Mouse (Mus musculus): ENCODE data around the gene Olfr609. TPM values are rescaled to one million over a fixed set of nuclear protein-coding genes. Genes with fewer than 3 reads are reported as not detected.
"Not testable (repeated sequence)": the region's sequence is repeated elsewhere in the genome, so short reads cannot be mapped to it uniquely, and the experiment has no call there.

The Olfr609 gene
- total RNA-seq (2017) = not detected in 3 replicates

DNA sequence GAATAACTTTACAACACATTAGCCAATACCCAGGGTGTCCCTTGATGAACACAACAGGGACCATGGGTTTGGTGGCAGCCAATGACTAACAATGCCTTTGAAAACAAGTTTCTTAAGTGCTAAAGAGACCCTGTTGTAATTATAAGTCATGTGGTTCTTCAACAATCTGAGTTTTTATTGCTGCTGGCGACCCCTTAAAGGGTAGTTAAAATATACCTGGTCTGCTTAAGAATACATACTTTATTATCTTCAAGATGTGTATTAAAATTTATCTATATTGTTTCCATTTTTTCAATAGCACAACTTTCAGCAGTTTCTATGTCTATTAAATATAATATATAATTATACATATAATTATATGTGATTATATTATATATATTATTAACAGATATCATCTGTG lies at the start of gene Olfr609:
Gene Olfr609, minus strand, starts transcription at position 101 of the 400 bp plus-strand sequence.
- ATAC-seq (replicated peaks; ENCODE audit: insufficient number of reproducible peaks, low FRiP score, low TSS enrichment, poor library complexity, severe bottlenecking) = no peak

DNA sequence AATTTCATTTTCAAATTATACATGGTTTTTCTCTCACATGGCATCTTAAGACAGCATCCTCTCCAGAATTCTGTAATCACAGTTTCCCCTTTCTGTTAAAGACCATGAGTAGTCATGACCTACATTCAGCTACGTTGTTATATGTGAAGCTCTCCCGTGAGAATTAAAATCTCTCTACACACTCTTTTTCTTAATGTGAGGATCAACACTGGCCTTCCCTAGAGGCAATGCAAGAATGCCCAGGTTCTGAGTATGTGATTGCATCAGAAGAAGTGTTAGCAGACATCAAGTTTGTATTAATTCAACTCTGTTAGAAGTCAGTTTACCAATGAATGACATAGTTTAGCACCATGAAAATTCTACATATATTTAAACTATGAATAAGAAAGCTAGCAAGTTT lies 44.8 kb upstream of the Olfr609 start, which contains the start of gene Olfr612:
Gene Olfr612, minus strand, starts transcription at position 101 of the 400 bp plus-strand sequence.
- ATAC-seq (replicated peaks; ENCODE audit: insufficient number of reproducible peaks, low FRiP score, low TSS enrichment, poor library complexity, severe bottlenecking) = not testable (repeated sequence)

DNA sequence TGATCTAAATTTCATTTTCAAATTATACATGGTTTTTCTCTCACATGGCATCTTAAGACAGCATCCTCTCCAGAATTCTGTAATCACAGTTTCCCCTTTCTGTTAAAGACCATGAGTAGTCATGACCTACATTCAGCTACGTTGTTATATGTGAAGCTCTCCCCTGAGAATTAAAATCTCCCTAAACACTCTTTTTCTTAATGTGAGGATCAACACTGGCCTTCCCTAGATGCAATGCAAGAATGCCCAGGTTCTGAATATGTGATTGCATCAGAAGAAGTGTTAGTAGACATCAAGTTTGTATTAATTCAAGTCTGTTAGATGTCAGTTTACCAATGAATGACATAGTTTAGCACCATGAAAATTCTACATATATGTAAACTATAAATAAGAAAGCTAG lies 22.9 kb upstream of the Olfr609 start, which contains the start of gene Olfr611:
Gene Olfr611, minus strand, starts transcription at position 101 of the 400 bp plus-strand sequence.
- not testable (repeated sequence) for ATAC-seq (replicated peaks; ENCODE audit: insufficient number of reproducible peaks, low FRiP score, low TSS enrichment, poor library complexity, severe bottlenecking)

DNA sequence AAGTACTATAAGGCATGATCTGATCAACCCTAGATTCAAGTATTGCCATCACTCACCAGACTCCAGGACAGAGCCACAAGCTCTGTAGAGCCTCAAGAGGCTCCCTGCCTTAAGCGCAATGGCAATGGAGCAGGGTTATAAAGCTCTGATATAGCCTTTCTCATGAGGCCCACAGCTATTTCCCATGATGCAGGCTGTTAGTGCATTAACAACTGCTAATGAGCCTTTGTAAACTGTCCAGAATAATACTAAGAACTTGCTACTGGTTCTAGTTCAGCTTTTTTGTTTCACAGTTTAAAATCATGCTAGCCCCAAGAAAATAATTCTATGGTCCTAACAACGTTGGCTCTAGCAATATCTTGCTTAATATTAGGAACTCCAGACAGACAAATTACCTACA lies 14.2 kb upstream of the Olfr609 start, which contains the start of gene Olfr610:
Gene Olfr610, minus strand, starts transcription at position 101 of the 400 bp plus-strand sequence.
- ATAC-seq (replicated peaks; ENCODE audit: insufficient number of reproducible peaks, low FRiP score, low TSS enrichment, poor library complexity, severe bottlenecking) = no peak

DNA sequence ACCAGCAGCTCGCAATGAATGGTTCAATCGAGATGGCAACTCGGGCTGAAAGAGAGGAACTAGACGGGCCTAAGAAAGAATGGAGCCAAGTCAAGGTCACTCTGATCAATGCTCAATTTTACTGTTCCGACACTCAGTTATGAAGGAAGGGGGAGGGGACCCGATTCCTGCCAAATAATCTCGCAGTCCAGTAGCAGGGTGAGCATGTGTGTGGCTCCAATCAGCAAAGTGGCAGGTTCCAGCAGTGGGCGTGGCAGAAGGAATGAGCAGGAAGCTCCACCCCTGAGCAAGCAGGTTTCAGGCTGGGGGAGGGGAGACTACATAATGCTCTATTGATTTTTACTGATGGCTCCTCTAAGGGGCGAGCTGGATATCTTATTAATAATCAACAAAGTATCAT lies 20.8 kb downstream of the Olfr609 start:
- ATAC-seq (replicated peaks; ENCODE audit: insufficient number of reproducible peaks, low FRiP score, low TSS enrichment, poor library complexity, severe bottlenecking) = not testable (repeated sequence)

DNA sequence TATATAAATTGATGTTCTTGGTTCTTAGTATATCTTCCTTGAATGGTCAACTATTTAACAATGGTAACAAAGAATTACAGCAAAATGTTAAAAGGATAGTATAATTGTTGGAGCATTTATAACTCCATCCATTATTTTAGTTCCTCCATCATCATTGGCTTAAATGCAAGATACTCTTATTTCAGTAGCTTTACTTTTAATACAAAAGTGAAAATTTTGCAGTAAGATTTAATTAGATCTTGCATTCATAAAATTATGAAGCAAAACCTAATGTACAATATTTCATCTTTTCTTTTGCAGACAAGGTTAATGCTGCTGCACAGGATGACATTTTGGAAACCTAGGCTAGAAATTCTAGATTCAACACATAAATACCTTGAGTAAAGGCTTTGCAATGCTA lies 28.3 kb downstream of the Olfr609 start, which contains the start of gene Olfr608:
Gene Olfr608, plus strand, starts transcription at position 301 of the 400 bp plus-strand sequence.
- no peak for ATAC-seq (replicated peaks; ENCODE audit: insufficient number of reproducible peaks, low FRiP score, low TSS enrichment, poor library complexity, severe bottlenecking)

DNA sequence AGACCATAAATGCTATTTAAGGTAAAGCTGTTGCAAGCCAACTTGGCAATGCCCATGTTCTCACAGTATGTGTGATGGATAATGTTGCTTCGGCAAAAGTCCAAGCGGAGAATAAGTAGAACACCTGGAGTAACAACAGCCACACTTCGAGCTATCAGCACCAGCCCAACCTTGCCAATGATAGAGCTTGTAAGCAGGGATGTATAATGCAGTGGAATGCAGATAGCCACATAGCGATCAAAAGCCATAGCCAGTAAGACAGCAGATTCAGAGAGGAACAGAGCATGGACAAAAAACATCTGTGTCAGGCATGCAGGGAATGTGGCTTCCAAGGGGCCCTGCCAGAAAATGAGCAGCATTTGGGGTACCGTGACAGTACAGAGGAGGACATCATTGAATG lies 37.3 kb downstream of the Olfr609 start:
- ATAC-seq (replicated peaks; ENCODE audit: insufficient number of reproducible peaks, low FRiP score, low TSS enrichment, poor library complexity, severe bottlenecking) = no peak

DNA sequence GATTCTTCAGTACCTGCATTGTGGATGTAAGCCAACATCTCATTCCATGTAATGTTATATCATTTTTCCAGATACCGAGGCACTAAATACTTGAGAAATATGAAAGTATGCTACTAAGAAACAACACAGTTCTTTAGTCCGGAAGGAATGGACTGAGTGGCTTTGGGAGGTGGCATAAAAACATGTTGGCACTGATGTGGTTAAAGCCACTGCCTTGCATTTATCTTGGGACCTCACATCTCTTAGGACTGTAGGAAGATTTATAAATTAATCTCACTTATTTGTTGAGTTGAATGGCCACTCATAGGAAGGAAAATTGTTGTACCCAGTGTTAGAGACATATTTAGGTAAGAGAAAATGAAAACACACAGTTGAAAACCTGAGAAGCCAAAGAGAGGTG lies 49.1 kb downstream of the Olfr609 start, which contains the start of gene Olfr606:
Gene Olfr606, plus strand, starts transcription at position 301 of the 400 bp plus-strand sequence.
- no peak for ATAC-seq (replicated peaks; ENCODE audit: insufficient number of reproducible peaks, low FRiP score, low TSS enrichment, poor library complexity, severe bottlenecking)

DNA sequence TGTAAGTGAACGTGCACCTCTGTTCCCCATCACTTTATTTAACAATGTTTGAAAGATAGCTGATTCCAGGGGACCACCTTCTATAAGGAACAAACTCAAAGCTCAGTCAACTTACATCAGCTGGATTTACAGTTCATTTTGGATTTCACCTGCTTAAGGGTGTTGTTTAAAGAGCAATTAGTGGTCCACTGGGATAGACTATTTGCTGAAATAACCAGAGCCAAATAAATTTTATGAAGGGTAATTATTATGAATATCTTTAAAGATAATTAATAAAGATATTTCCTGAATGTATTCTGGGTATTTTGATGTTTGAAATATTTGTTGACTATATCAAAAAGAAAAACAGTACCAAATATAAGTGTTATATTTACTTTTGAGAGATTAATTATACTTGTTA lies 52.5 kb downstream of the Olfr609 start, which contains the start of gene Olfr605:
Gene Olfr605, minus strand, starts transcription at position 101 of the 400 bp plus-strand sequence.
- ATAC-seq (replicated peaks; ENCODE audit: insufficient number of reproducible peaks, low FRiP score, low TSS enrichment, poor library complexity, severe bottlenecking) = no peak

Other genes with a start within 250 kb of the Olfr609 start
- gene Usp17ld, start 245.6 kb downstream of the Olfr609 start, total RNA-seq (2017) = not detected in 3 replicates
- gene Olfr596, start 192.4 kb downstream of the Olfr609 start, total RNA-seq (2017) = not detected in 3 replicates
- gene Olfr597, start 181.7 kb downstream of the Olfr609 start, total RNA-seq (2017) = not detected in 3 replicates
- not detected in 3 replicates for gene Olfr598, start 174.5 kb downstream of the Olfr609 start, total RNA-seq (2017)
- gene Olfr599, start 162.1 kb downstream of the Olfr609 start, total RNA-seq (2017) = not detected in 3 replicates
- gene Olfr600, start 148.4 kb downstream of the Olfr609 start, total RNA-seq (2017) = not detected in 3 replicates
- not detected in 3 replicates for gene Olfr601, start 135.4 kb downstream of the Olfr609 start, total RNA-seq (2017)
- not detected in 3 replicates for gene Olfr603, start 111.9 kb downstream of the Olfr609 start, total RNA-seq (2017)
- gene Usp17lc, start 83.0 kb downstream of the Olfr609 start, total RNA-seq (2017) = not detected in 3 replicates
- not detected in 3 replicates for gene Olfr605, start 52.6 kb downstream of the Olfr609 start, total RNA-seq (2017)
- not detected in 3 replicates for gene Olfr606, start 49.0 kb downstream of the Olfr609 start, total RNA-seq (2017)
- gene Olfr607, start 33.9 kb downstream of the Olfr609 start, total RNA-seq (2017) = not detected in 3 replicates
- not detected in 3 replicates for gene Olfr608, start 28.2 kb downstream of the Olfr609 start, total RNA-seq (2017)
- gene Olfr610, start 14.1 kb upstream of the Olfr609 start, total RNA-seq (2017) = not detected in 3 replicates
- gene Olfr611, start 22.8 kb upstream of the Olfr609 start, total RNA-seq (2017) = not detected in 3 replicates
- gene Olfr612, start 44.7 kb upstream of the Olfr609 start, total RNA-seq (2017) = not detected in 3 replicates
- gene Olfr613, start 50.0 kb upstream of the Olfr609 start, total RNA-seq (2017) = not detected in 3 replicates
- not detected in 3 replicates for gene Olfr615, start 58.0 kb upstream of the Olfr609 start, total RNA-seq (2017)
- gene Olfr616, start 71.1 kb upstream of the Olfr609 start, total RNA-seq (2017) = not detected in 3 replicates
- not detected in 3 replicates for gene Olfr617, start 75.0 kb upstream of the Olfr609 start, total RNA-seq (2017)
- not detected in 3 replicates for gene Olfr618, start 92.0 kb upstream of the Olfr609 start, total RNA-seq (2017)
- gene Olfr619, start 102.5 kb upstream of the Olfr609 start, total RNA-seq (2017) = not detected in 3 replicates
- not detected in 3 replicates for gene Olfr620, start 114.5 kb upstream of the Olfr609 start, total RNA-seq (2017)
- not detected in 3 replicates for gene Olfr622, start 144.6 kb upstream of the Olfr609 start, total RNA-seq (2017)
- gene Olfr623, start 165.6 kb upstream of the Olfr609 start, total RNA-seq (2017) = not detected in 3 replicates
- gene Olfr624, start 173.1 kb upstream of the Olfr609 start, total RNA-seq (2017) = not detected in 3 replicates
- gene Olfr625-ps1, start 184.7 kb upstream of the Olfr609 start, total RNA-seq (2017) = not detected in 3 replicates
- gene Olfr243, start 216.6 kb upstream of the Olfr609 start, total RNA-seq (2017) = not detected in 3 replicates
- gene Olfr628, start 232.3 kb upstream of the Olfr609 start, total RNA-seq (2017) = not detected in 3 replicates
- gene Olfr629, start 246.9 kb upstream of the Olfr609 start, total RNA-seq (2017) = 0.39 TPM in 1 of 3 replicates, not detected in the others

Data from monocyte, adult 5-6 weeks (primary cell).